Mouse (Mus musculus) midbrain, embryonic 16.5 days (tissue): ENCODE measurements at regions not wholly inside any gene's neighbourhood (a gene's known extent, or its start where the extent isn't known, plus 50 kb on each side); places are given as distances from the start of the nearest gene placed in this dataset.

Experiments
- ATAC-seq: fragments of 200-750 bp; cut with Nextera tagmentation; 2 replicates; pipeline ENCODE4 v1.8.0; 2017; ENCODE audit warnings: moderate TSS enrichment
- H3K27ac ChIP-seq: fragments of 300-500 bp; sonication (generic); 2 replicates; pipeline ENCODE4 v1.5.1; 2014; ENCODE audit warnings: mild to moderate bottlenecking, low read length, mixed read lengths
- H3K27me3 ChIP-seq: fragments of 300-500 bp; sonication (generic); 2 replicates; pipeline ENCODE4 v1.6.1; 2014; ENCODE audit warnings: low read depth, low read length, mixed read lengths; ENCODE audit not compliant: control insufficient read depth, insufficient read depth
- H3K36me3 ChIP-seq: fragments of 300-500 bp; sonication (generic); 2 replicates; pipeline ENCODE4 v1.6.1; 2014; ENCODE audit warnings: mild to moderate bottlenecking, low read length, moderate library complexity, mixed read lengths; ENCODE audit not compliant: control insufficient read depth, insufficient read depth
- H3K4me1 ChIP-seq: fragments of 300-500 bp; sonication (generic); 2 replicates; pipeline ENCODE4 v1.6.1; 2014; ENCODE audit warnings: mild to moderate bottlenecking, low read length, mixed read lengths; ENCODE audit not compliant: control insufficient read depth, insufficient read depth
- H3K4me2 ChIP-seq: fragments of 300-500 bp; sonication (generic); 2 replicates; pipeline ENCODE4 v1.6.1; 2014; ENCODE audit warnings: mild to moderate bottlenecking, low read length, mixed read lengths
- H3K4me3 ChIP-seq: fragments of 300-500 bp; sonication (generic); 2 replicates; pipeline ENCODE4 v1.5.1; 2014; ENCODE audit warnings: low read depth, mild to moderate bottlenecking, low read length, moderate library complexity, mixed read lengths
- H3K9ac ChIP-seq: fragments of 300-500 bp; sonication (generic); 2 replicates; pipeline ENCODE4 v1.6.1; 2014; ENCODE audit warnings: low read depth, low read length, mixed read lengths
- H3K9me3 ChIP-seq: fragments of 300-500 bp; sonication (generic); replicated peaks from 2 replicates; pipeline ENCODE4 v1.6.1; 2014; ENCODE audit warnings: mild to moderate bottlenecking, low read length, mixed read lengths; ENCODE audit not compliant: control insufficient read depth, poor library complexity, severe bottlenecking
- WGBS: fragments of 180-500 bp; shearing (Covaris S2); extraction: QIAGEN DNeasy Blood & Tissue Kit; methylation state at CpG from one replicate; pipeline ENCODE4 v1.1.7; 2014; 5-methylcytosine and 5-hydroxymethylcytosine counted together

GRCm38 (mm10) chr5:46007446-46007845 is 150.0 kb upstream of the Lcorl start:
- no peak overlapping the region for H3K27ac ChIP-seq
- H3K9me3 ChIP-seq, result no peaks in the 10 kb centered on the region
- no peak for ATAC-seq
- H3K4me2 ChIP-seq, result no peak overlapping the region
- no peaks in the 10 kb centered on the region for H3K36me3 ChIP-seq
- H3K9ac ChIP-seq, result no peak overlapping the region
- no peaks in the 10 kb centered on the region for H3K4me1 ChIP-seq
- WGBS, result 74% methylated on average over 9 of the region's 9 CpGs
- H3K4me3 ChIP-seq, result no peak overlapping the region
- H3K27me3 ChIP-seq, result no peaks in the 10 kb centered on the region

DNA sequence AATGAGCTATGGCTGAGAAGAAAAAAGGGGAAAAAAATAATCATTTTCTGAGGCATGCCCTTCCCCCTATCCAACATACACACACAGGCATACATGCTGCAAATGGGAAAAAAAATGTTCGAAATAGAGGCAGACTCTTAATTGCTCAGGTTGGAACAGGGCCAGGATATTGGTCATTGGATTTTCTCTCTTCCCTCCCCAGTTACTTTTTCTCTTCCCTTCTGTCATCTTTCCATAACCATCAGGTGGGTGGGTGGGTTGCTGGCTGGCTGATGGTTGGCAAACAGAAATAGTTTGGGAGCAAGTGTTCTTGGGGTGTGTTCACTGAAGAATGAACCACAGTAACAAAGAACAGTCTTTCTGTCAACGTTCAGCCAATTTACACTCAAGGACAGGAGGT is 149.3 kb upstream of the Lcorl start:
- H3K36me3 ChIP-seq, result no peaks in the 10 kb centered on the region
- H3K4me3 ChIP-seq, result no peak overlapping the region
- H3K9ac ChIP-seq, result no peak overlapping the region
- H3K27ac ChIP-seq, result no peak overlapping the region
- ATAC-seq, result no peak
- WGBS, result 82% methylated on average over 2 of the region's 2 CpGs
- no peaks in the 10 kb centered on the region for H3K27me3 ChIP-seq
- H3K9me3 ChIP-seq, result no peaks in the 10 kb centered on the region
- H3K4me2 ChIP-seq, result no peak overlapping the region
- H3K4me1 ChIP-seq, result no peaks in the 10 kb centered on the region

DNA sequence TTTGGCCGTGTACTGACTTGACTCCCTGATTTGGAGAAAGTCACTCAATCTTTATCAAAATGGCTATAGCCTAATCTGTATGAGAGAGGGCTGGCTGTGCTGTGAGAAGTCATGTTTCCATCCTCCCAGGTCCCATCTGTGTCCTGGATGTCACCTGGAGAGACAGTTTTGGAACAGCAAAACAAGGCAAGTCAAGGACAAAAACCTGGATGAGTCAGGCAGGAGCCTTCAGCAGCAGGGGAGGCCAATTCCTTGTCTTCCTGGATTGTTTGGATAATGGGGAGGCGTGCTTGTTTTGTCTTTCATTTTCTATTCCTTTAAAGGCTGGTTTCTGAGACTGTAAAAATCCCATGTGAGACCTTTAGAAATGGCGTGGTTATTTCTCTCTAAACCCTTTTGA is 148.8 kb upstream of the Lcorl start:
- H3K27me3 ChIP-seq, result no peaks in the 10 kb centered on the region
- H3K9ac ChIP-seq, result no peak overlapping the region
- H3K4me3 ChIP-seq, result no peak overlapping the region
- WGBS, result 64% methylated on average over 3 of the region's 3 CpGs
- ATAC-seq, result no peak
- no peak overlapping the region for H3K4me2 ChIP-seq
- no peaks in the 10 kb centered on the region for H3K4me1 ChIP-seq
- no peaks in the 10 kb centered on the region for H3K9me3 ChIP-seq
- no peaks in the 10 kb centered on the region for H3K36me3 ChIP-seq
- H3K27ac ChIP-seq, result no peak overlapping the region

- Histone ChIP-seq H3K4me2 (no peak overlapping the region), H3K9ac (no peak overlapping the region), H3K4me1 (no peaks in the 10 kb centered on the region), H3K9me3 (no peaks in the 10 kb centered on the region), H3K27me3 (no peaks in the 10 kb centered on the region), H3K4me3 (no peak overlapping the region), H3K36me3 (no peaks in the 10 kb centered on the region), H3K27ac (no peak overlapping the region)
- 93% methylated on average over 1 of the region's 1 CpGs for WGBS
- ATAC-seq, result no peak
Observed at GRCm38 (mm10) chr5:46005631-46006030, 148.2 kb upstream of the Lcorl start.

GRCm38 (mm10) chr5:46002011-46002410 is 144.6 kb upstream of the Lcorl start:
- Histone ChIP-seq H3K27ac (no peak overlapping the region), H3K4me1 (no peaks in the 10 kb centered on the region), H3K9me3 (no peaks in the 10 kb centered on the region), H3K36me3 (no peaks in the 10 kb centered on the region), H3K4me2 (no peak overlapping the region), H3K27me3 (no peaks in the 10 kb centered on the region), H3K9ac (no peak overlapping the region), H3K4me3 (no peak overlapping the region)
- WGBS, result 88% methylated on average over 5 of the region's 5 CpGs
- no peak for ATAC-seq

GRCm38 (mm10) chr5:45957766-45958165 is 100.4 kb upstream of the Lcorl start:
- Histone ChIP-seq H3K4me3 (no peak overlapping the region), H3K9ac (no peak overlapping the region), H3K9me3 (no peaks in the 10 kb centered on the region), H3K36me3 (no peaks in the 10 kb centered on the region), H3K4me1 (no peaks in the 10 kb centered on the region), H3K27ac (no peak overlapping the region), H3K27me3 (no peaks in the 10 kb centered on the region), H3K4me2 (no peak overlapping the region)
- 83% methylated on average over 2 of the region's 2 CpGs for WGBS
- no peak for ATAC-seq

DNA sequence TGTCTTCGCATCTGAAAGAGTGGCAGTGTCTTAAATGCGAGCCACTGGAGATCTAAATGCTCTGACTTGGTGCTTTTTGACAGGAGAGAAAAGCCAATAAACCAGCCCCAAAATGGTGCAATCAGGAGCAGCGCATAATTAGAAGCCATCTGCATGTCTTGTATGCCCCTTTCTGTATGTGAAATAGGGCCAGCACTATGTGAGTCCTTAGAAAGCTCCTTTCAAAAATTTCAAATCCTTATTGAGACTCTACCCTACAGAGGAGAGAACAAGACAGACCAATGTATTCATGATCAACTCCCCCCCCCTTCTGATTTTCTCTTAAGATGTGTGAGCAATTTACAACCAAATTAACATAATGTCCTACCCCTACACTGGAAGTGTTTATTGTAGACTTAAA is 86.6 kb upstream of the Lcorl start:
- no peak overlapping the region for H3K27ac ChIP-seq
- no peaks in the 10 kb centered on the region for H3K4me1 ChIP-seq
- H3K4me3 ChIP-seq, result no peak overlapping the region
- ATAC-seq, result peak; percentile 42; the same call in 1 of the 2 replicates
- H3K36me3 ChIP-seq, result no peaks in the 10 kb centered on the region
- no peak overlapping the region for H3K9ac ChIP-seq
- no peaks in the 10 kb centered on the region for H3K27me3 ChIP-seq
- H3K9me3 ChIP-seq, result no peaks in the 10 kb centered on the region
- no peak overlapping the region for H3K4me2 ChIP-seq
- 81% methylated on average over 3 of the region's 3 CpGs for WGBS

DNA sequence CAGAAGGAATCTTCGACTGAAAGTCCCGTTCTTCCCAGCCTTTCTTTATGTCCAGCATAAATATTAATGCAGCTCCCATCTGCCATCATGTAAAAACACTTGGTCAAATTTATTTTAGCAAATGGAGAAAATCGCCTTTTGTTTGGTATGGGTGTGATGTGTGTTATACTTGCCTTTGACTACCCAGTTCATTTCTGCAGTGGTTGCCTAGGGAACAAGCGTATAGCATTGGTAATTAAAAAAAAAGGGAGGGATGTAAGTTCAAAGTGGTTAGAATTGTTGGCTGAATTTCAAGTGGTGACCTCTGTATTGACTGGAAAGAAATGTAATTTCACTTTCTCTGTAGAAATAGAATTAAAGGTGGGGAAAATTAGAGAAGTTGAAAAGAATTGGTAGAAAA is 75.6 kb upstream of the Lcorl start:
- Histone ChIP-seq H3K9ac (no peak overlapping the region), H3K27ac (peak overlapping the region; percentile 13; the same call in 1 of the 2 replicates), H3K36me3 (no peaks in the 10 kb centered on the region), H3K4me3 (no peak overlapping the region), H3K27me3 (no peaks in the 10 kb centered on the region), H3K4me2 (0 out of 2 replicates have a peak overlapping the region, but pooled peaks have one; percentile 22), H3K9me3 (no peaks in the 10 kb centered on the region), H3K4me1 (peaks cover 9% of the 10 kb centered on the region)
- WGBS, result 32% methylated on average over 4 of the region's 4 CpGs
- ATAC-seq, result peak; percentile 76; the same call in 1 of the 2 replicates

DNA sequence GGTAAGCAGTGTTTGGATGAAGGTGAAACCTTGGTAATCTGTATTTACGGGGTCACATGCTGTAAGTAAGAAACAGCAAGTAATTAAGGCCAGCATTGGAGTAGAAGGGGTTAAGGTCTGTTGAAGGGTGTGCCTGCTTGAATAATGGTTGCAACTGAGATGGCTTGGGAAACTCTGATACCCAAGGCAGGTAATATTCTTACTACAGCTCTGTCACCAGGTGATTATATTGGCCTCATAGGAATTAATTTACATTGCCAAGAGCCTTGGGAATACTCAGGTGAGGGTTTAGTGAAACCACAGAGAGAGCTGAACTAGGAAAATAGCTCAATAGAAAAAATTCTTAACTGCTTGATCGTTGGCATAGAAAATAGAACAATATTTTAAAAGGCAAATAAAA is 73.8 kb upstream of the Lcorl start:
- Histone ChIP-seq H3K9ac (no peak overlapping the region), H3K4me2 (no peak overlapping the region), H3K36me3 (no peaks in the 10 kb centered on the region), H3K4me1 (peaks cover 9% of the 10 kb centered on the region), H3K27me3 (no peaks in the 10 kb centered on the region), H3K9me3 (no peaks in the 10 kb centered on the region), H3K4me3 (no peak overlapping the region), H3K27ac (no peak overlapping the region)
- 85% methylated on average over 2 of the region's 2 CpGs for WGBS
- no peak for ATAC-seq
